Mouse (Mus musculus) ovary, adult 18-20 months (tissue): ENCODE results near the gene Thada.
A peak's percentile ranks its signal among the peaks of the same experiment; 100 is the strongest.
"Not testable (repeated sequence)": the region's sequence is repeated elsewhere in the genome, so short reads cannot be mapped to it uniquely, and the experiment has no call there.

Experiments used
- DNase-seq: peaks from one replicate; pipeline ENCODE4 v3.0.0; 2022; ENCODE audit warnings: low spot score, mixed read lengths

Gene Thada

DNA sequence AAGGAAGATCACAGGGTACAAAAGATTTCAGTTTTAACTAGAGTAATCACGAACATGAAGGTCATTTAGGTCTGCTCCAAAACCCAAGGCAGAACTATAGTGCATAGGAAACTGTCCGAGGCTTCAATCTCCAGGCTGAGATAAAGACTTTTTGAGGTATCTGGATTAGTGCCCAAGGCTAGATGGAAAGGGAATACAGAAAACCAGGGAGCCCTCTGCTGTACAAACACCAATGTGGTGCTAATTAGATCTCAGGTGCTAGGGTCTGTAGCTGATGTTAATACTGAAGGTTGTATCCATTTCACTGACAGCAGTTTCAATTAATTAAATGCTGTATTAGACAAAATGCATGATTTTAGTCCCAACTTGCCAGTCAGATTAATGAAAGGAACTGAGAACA lies 124.3 kb downstream of the Thada start:
- DNase-seq, result peak; percentile 28

DNA sequence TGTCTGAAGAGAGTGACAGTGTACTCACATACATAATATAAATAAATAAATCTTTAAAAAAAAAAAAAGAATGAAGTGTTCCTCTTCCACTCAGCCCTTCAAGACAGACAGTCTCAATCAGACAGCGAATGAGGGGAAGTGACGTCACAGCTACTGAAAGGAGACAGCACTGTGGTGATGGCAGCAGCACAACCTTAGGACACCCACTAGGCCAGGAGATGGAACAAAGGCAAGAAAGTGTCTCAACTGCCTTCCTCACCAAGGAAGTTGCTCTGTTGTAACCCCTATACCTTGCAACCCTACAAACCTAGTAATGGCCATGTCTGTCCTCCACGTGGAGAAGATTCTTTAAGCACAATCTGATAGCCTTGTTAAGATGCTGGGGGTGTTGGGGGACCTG lies 125.4 kb downstream of the Thada start:
- DNase-seq, result no peak

DNA sequence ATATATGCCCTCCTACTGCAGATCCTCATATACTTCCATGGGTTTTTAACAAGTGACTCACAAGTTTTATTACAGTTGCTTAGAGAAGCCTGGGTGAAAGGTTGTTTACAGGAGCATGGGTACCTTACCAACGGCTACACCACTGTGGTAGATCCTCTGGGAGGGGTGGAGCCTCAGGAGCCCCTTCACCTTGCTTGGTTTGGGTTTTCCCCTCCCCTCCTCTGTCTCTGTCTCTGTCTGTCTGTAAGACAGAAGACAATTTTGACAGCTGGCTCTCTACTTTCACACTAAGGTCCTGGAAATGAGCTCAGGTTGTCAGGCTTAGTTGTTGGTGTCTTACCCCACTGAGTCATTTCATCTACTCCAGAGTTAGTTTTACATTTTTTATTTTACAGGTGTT lies 130.0 kb downstream of the Thada start:
- no peak for DNase-seq

DNA sequence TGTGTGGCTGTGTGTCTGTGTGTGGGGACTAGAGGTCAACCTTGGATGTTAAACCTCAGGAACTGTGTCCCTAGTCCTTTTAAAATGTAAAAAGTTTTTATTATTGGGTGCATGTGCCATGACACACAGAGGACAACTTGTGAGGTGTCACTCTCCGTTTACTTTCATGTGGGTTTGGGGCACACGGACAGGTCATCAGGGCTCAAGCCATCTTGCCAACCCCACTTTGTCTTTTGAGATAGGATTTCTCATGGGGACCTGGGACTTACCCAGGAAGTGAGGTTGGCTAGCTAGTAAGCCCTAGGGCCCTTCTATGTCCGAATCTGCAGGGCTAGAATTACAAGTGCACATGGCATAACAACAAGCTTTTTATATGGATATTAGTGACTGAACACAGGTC lies 130.9 kb downstream of the Thada start:
- DNase-seq, result no peak

DNA sequence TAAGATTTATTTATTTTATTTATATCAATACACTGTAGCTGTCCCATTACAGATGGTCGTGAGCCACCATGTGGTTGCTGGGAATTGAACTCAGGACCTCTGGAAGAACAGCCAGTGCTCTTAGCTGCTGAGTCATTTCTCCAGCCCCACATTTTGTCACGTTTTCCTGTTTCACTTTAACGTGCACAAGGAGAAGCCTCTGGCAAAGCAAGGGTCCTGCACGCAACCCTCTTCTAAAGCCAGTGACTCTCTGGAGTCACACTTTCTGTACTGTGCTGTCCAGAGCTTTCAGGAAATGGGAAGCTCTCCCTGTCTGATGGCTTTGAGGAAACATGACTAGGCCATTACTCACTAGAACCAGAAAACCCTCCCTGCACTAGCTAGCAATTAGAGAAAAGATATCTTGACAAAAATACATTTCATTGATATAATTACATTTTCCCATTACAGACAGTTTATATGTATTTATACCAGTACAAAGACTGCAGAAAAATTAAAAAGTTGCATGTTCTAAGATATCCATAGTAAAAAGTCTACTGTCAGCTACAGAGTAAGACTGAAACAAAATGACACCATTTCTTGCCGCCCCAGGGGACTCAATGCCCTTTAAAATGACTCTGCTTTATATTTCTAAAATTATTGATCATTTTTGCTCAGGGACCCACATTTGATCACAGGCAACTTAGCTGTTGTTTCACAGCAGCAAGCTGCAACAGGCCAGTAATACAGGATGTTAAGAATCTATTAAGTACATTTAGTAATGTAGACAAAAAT lies 131.6 kb downstream of the Thada start:
- no peak for DNase-seq

DNA sequence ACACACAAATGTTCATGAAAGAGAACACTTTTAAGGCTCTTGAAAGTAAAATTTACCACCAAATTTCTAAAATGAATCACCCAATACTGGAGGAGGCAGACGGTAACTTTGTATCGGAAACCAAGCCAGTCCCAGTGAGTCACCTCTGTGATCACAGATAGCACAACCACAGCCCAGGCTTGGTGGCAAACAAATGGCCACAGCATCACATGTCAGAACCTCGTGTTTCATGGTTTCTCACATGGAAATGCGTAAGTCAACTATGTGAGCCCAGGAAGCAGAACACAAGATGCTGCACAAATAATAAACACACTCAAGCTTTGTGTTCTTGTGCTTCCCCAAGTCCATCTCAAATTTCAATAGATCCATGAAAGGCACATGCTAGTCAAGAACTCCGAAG lies 133.1 kb downstream of the Thada start:
- DNase-seq, result peak; percentile 16

DNA sequence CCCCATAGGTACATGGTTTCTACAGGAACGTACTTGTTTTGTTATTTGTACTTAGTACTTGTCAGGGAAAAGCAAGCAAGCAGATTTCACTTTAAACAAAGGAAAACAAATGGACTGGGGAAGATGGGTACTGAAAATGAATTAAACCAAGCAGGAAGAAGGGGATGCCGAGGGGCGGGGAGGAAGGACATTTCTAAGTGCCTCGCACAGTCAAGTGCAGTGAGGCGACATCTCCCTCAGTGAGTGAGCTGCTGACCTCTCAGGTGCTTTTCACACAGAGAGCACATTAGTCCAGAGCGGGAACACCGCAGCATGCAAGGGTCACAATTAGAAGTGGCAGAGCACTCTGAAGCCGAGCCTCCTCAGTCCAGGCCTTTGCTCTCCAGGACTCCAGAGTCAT lies 135.0 kb downstream of the Thada start:
- no peak for DNase-seq

DNA sequence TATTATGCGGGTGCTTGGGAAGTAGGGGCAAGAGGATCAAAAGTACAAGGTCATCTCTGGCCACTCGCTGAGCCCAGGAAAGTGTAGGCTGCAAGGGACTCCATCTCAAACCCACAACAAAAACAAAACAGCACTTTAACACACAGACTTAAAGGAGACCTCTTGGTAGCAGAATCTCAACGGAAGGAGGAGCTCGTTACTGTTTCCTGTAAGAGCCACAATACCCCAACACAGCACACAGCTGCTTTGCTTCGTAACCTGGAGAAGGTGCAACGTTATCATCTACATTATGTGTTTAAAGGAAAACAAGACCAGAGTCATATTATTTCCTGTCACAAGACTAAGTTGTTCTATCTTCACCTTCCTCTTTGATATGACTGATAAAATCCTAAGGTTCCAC lies 135.5 kb downstream of the Thada start:
- DNase-seq, result no peak

DNA sequence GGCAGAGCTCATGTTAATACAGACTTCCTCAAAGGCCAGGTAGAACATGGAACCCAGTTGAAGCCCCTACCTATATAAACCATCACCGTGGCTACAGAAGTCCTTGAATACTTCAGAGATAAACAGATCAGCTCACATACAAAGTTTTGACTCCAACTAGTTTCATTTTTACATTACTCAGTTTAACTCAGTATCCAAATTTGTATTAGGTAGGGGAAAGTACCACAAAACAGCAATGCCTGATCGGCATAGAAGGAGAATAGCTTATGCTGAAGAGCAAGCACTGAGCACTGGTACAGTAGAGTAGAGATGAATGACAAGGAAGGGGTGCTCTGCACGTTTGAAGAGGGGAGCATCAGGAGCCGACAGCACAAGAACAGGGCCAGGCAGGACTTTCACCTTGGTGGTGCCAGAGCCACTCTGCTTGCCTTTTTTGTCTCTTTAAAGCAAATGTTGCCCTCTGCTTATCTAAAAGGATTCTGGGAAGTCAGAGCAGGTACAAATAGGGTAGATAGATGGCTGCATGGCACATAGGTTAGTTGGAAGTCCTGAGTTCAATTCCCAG lies 136.0 kb downstream of the Thada start:
- no peak for DNase-seq

DNA sequence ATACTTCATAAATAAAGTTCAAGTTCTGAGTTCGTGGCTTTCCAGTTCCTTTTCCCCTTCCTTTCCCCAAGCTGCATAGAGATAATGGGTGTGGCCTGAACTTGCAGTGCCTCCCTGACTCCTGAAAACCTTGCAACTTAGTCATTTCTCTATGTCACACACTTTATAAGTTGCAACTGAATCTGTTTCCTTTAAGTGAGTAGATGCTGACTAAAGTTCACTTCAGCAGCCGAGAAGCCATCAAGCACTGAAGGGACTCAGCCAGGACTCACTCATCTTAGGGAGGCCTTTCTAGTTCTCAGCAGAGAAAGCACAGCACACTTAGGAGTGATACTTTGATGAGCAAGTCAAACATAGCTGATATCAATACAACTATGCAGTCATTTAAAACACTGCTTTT lies 137.5 kb downstream of the Thada start:
- DNase-seq, result no peak

DNA sequence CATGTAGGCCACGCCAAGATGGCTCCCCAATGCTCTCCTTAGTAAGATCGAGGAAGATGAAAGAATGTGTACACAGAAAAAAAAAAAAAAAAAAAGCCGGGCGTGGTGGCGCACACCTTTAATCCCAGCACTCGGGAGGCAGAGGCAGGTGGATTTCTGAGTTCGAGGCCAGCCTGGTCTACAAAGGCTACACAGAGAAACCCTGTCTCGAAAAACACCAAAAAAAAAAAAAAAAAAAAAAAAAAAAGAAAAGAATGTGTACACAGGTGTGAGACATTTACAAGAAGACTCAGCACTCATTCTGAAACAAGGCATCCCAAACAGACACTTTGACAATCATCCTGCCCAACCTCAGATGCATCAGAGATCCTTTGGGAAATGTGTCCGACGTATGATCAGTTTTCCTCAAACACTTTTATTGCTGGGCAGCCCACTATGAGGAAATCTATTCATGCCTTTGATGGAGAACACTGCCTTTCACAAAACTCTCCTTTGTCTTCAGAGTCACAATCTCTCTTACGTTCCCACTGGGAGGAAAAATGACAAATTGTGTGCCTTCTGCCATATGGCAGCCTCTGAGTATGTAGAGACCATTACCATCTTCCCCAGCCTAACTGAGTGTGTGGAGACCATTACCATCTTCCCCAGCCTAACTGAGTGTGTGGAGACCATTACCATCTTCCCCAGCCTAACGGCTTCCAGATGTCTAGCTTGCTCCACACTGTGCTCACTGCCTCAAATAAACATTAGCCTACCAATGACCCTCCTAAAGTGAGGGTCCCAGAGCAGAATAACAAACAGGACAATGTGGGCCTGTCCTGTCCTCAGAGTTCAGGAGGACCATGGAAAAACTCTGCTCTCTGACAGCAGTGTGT lies 138.7 kb downstream of the Thada start:
- DNase-seq, result no peak

DNA sequence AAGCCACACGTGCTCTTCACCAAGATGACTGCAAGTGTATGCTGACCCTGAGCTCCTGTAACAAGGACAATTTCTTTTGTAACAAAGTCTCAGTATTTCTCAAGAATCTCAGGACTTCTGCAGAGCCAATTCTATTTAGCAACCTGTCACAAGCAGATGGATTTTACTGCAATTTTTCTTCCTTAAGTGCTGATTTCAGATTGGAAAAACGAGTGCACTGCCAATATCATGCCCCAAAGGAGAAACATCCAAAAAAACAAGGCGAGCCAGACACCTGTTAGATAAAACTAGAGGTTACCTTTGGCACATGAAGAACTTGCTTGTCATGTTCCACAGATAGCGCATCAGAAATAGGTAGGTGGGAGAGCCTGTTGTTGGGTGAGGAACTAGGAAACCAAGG lies 143.8 kb downstream of the Thada start:
- no peak for DNase-seq

DNA sequence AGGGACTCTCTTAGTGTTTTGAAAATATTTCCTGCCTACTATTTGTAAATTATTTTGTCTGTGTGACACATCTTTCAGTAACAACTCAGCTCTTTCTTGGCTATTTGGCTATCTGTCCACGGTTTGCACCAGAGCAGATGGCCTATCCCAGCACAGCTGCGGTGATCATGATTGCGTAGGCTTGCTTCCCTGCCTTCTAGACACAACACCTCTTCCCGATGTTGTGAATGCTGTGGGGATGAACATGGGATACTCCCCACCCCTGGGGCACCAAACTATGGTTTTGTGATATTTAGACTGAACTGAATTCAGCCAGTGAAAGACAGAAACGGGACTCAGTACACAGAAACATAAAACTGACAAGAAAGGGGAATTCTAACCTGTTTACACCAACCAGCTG lies 144.7 kb downstream of the Thada start:
- DNase-seq, result peak; percentile 61

DNA sequence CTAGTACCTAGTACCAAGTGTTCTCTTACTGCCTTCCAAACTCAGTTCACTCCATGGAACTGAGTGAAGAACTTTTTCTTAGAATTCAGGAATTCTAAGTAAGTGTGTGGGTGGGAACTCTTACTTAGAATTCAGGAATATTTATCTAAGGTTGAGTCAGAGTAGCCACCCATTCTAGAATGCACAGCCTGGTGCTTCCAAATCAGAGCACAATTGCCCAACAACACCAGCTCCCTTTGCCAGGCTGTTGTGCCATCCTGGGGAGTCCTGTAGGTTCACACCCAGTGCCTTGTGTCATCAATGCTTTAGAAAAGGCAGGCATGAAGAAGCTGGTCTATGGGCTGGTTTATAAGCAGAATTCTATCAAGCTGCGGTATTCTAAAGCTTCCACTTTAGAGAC lies 145.4 kb downstream of the Thada start:
- DNase-seq, result no peak

DNA sequence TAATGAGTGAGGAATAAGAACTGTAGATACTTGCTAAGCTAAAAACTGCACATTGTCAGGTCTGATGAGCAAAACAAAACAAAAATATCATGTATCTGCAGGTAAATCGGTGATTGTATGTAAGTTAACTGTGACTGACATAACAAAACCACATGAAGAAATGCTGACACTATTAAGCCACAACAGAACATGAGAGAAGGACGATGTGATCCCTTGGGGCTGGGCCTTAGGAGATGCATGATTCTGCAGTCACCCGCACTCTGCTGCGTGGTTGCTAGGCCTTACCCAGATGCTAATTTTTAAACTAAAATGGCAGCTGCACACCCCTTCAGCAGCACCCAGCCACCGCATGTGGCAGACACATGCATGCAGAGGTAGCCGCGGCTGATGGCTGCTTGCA lies 151.7 kb downstream of the Thada start:
- no peak for DNase-seq

DNA sequence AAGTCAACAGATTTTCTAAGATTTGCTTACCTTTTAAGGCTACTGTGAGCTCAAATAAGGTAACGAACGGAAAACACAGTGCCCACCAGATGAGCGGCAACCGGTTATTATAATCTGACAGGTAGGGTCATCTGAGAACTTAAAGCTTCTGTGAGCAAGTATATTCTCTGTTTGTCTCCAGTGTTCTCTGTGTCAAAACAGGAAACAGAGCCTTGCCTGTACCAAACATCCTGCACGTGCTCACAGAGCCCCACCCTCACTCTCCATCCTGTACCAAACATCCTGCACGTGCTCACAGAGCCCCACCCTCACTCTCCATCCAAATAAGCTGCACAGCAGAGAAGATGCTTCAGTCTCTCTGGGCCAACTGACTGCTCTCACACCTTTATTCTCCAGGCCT lies 152.5 kb downstream of the Thada start:
- DNase-seq, result no peak

DNA sequence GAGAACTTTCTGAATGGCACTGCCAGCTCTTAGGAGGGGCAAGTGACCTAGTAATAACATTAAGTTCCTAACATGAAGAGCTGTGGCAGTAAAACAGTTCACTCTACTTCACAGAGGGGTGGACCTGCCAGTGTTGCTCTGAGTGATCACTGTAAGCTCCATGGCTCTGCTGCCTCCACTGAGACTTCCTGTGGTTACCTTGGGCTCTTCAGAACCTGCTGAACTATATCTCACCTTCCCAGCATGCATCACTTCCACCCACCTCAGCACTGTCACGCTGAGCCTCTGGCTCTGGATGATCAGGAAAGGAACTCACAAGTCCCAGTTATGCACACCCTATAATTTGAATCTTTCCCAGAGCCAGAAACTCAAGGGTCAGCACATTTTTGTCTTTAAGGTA lies 159.9 kb downstream of the Thada start:
- no peak for DNase-seq

DNA sequence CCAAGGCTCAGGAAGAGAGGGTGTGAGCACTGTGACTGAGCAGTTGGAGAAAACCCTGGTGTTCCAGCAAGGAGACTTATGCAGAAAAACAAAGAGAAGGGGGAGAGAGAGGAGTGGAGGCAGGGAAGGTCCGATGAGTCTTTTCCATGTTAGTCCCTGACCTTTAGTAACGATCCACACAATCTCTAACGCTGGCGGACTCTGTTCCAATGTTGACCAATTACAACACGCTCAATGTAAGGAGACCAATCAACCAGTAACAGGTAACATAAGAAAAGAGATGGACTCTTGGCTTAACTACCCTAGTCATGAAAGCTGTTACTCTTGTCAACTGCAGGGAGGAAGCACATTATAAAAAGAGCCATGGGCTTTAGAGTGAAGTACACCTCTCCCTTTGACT lies 160.9 kb downstream of the Thada start:
- DNase-seq, result no peak

DNA sequence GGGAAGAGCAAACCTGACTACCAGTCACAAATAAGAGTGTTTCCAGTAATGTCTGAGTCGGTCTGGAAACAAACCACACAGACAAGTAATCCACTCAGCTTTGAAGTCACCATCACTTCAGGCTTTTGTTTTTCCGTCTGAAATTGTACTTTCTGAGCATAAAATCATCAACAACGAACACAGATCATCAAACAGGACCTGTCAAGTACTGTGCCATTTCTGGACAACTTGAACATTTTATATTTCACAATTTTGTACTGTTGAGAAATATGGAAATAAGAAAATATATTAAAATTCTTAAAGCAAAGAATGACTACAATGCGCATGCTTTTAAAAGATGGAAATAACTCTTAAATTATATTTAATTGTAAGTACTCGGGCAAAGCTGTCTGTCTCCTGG lies 161.9 kb downstream of the Thada start:
- DNase-seq, result no peak

DNA sequence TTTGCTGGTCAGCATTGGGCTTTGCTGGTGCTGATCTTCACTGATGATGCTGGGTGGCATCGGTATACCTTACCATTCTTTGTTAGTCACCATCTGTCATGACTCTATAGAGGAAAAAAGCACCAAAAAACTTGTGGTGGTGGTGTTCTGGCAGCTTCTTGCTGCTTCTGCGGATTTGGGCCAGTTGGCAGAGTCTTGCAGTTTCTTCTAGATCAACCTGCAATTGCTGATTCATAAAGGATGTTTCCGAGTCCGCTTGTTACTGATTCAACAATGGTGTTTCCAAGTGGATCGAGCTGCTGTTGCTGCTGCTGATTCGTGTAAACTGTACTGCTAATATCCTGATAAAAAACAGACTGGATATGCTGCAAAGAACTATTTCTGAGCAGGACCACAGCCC lies 168.0 kb downstream of the Thada start:
- no peak for DNase-seq

DNA sequence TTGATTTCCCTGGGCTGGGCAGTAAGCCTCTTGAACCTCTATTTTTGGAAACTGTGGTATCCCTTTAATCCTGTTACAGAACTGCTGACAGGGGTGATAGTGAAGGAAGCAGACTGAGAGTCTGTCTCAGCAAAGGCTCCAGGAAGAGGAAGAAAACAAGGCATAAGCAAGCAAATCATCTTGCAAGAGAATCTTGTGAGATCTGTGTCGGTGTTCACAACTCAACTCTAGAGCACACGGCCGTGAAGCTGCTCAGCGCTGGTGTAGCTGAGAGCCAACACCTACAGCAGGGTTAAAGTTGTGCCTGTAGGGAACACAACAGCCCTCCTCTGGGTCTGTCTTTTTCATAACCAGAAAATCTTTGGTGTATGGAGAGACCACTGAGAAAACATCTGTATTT lies 172.8 kb downstream of the Thada start:
- DNase-seq, result no peak

DNA sequence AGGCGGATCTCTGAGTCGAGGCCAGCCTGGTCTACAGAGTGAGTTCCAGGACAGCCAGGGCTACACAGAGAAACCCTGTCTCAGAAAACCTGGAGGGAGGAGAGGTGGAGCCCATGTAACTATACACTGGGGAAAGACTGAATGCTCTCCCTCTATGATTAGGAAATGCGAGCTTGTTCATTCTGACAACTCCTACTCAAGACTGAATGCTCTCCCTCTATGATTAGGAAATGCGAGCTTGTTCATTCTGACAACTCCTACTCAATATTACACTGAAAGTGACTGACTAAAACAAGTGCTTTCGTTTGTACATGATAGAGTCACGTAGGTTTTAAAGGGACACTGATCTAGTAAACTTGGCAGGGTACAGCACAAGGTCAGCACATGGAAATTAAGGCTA lies 174.8 kb downstream of the Thada start:
- DNase-seq, result not testable (repeated sequence)
